Mouse (Mus musculus) right cerebral cortex, postnatal 36 days (tissue): Measurements from ENCODE around the gene Hbb-y.
"Not testable (repeated sequence)": the region's sequence is repeated elsewhere in the genome, so short reads cannot be mapped to it uniquely, and the experiment has no call there.

Experiments used
- DNase-seq, 2 experiments: peaks; one replicate each; pipeline ENCODE4 v3.0.0; 2022; ENCODE audit warnings: low spot score in 2 of 2, mixed read lengths in 1 of 2

The Hbb-y gene

GRCm38 (mm10) chr7:103813152-103813551, 39.9 kb downstream of the Hbb-y start:
- not testable (repeated sequence) for DNase-seq

GRCm38 (mm10) chr7:103812174-103812573, 40.8 kb downstream of the Hbb-y start:
- DNase-seq: no peak

GRCm38 (mm10) chr7:103811223-103811845, 41.7 kb downstream of the Hbb-y start:
- no peak for DNase-seq

GRCm38 (mm10) chr7:103810746-103811145, 42.3 kb downstream of the Hbb-y start:
- no peak for DNase-seq

DNA sequence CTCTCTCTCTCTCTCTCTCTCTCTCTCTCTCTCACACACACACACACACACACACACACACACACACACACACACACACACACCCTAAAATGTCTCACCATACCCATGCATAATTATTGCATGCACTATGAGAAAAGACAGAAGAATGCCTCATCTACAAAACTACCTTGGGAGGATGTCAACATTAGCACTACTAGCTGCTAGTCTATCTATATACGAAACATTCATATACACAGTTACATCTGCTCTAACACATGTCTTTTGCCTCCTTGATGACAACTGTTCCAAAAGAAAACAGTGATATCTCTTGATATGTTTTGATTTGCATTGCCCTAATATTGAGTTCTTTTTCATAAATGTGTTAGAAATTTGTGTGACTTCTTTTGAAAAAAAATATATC, 42.7 kb downstream of the Hbb-y start:
- no peak for DNase-seq

DNA sequence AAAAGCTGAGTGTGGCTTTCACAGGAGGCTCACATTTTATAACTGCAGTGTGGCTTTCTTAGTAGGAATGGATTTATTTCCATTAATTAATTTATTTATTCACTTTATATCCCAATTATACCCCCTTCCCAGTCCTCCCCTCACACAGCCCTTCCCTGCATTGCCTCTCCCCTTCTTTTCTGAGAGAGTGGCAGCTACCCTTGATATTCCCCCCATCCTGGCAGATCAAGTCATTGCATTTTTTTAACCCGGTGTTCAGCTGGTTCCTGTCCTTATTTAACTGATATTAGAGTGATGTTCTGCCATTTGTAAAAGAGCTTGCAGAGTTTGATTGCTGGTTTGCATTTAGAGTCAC, 43.2 kb downstream of the Hbb-y start:
- no peak for DNase-seq

GRCm38 (mm10) chr7:103808971-103809800, 43.8 kb downstream of the Hbb-y start:
- DNase-seq: no peak

GRCm38 (mm10) chr7:103808120-103808519, 44.9 kb downstream of the Hbb-y start:
- not testable (repeated sequence) for DNase-seq

DNA sequence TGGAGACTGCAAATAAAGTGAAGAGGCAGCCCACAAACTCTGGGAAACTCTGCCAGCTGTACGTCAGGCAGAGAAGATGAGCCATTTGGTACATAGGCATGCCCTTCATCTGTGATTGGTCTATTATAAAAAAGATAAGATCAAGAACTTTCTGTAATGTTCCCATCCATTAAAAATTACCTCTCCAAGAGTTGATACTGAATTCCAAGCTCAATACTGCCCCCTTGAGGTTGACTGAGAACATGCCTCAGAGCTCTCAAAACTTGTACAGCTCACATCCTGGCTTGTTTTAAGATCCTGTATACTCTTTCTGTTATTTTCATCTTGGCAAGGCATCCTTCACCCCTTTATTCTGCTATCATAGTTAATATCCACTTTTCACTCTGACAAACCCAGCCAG, 46.2 kb downstream of the Hbb-y start:
- no peak for DNase-seq
